Mouse (Mus musculus): Measurements from ENCODE around the gene Kdm6a. TPM values are rescaled to one million over a fixed set of nuclear protein-coding genes. Genes with fewer than 3 reads are reported as not detected.

Kdm6a gene
- 19.4 and 21.0 TPM in 2 replicates for polyA plus RNA-seq (2015; fragmentation: Nextera tagmentation; extraction: Ambion mirVana)

DNA sequence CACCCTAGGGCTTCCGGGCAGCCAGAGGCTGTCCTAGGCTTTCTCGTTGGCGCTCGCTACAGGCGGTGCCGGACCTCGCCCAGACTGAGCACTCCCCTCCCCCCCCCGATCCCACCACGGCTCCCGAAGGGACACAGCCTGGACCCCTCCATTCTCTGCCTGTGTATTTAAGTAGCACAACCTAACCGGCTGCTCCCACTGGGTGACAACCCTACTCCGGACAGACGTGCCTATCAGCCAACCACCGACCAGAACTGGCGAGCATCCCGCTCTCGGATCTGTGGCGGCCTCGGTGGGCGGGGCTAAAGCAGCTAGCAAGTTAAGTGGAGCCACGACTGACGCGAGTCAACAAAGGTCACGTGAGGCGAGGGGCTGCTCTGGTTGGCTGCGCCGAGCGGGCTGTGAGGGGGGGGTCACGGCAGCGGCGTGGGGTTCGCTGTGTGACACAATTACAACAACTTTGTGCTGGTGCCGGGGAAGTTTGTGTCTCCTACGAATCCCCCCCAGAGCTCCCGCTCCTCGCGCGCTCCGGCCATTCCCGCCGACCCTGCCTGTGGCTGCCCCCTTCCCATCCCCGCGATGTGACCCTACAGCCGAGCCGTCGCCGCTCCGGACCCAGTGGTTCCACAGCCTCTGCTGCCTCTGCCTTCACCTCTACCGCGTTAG, at the start of gene Kdm6a:
TSS of gene Kdm6a (plus strand) at position 384 of the 666 bp plus-strand sequence.
- peak within 1 kb of the TSS; percentile 78 for H3K4me3 ChIP-seq

DNA sequence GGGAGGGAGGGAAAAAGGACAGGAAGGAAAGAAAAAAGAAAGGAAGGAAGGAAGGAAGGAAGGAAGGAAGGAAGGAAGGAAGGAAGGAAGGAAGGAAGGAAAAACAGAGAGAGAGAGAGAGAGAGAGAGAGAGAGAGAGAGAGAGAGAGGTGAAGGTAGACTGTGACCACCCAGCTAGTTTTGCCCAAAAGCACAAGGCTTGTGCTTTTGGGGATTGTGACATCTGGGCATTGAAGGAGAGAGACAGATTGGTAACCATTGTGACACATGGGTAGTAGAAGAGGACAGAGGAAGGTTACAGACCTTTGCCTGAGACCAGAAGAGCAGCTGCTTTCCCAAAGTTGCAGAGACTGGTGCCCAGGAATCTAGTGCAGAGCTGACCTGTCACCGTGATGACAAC, 16.8 kb upstream of the Kdm6a start, which contains the start of gene Dusp21:
TSS of gene Dusp21 (plus strand) at position 301 of the 400 bp plus-strand sequence.
- 100% methylated on average over 1 of the region's 1 CpGs for WGBS
- no peak within 1 kb of the TSS for H3K4me3 ChIP-seq
- no peaks in the 10 kb centered on the region for H3K4me1 ChIP-seq
- H3K27ac ChIP-seq: no peak within 1 kb of the TSS
- H3K36me3 ChIP-seq (ENCODE audit: poor library complexity, severe bottlenecking): no peaks in the 10 kb centered on the region
- H3K9me3 ChIP-seq (replicated peaks): no peaks in the 10 kb centered on the region
- no peak within 1 kb of the TSS for H3K4me2 ChIP-seq
- H3K27me3 ChIP-seq: no peaks in the 10 kb centered on the region
- ATAC-seq: no peak
- no peak within 1 kb of the TSS for H3K9ac ChIP-seq

More for the DNA sequence above, at the start of gene Kdm6a:
- no peaks in the 10 kb centered on the region for H3K36me3 ChIP-seq (ENCODE audit: poor library complexity, severe bottlenecking)
- WGBS: 0% methylated on average over 50 of the region's 50 CpGs
- H3K9me3 ChIP-seq (replicated peaks): no peaks in the 10 kb centered on the region
- ATAC-seq: peak; percentile 99
- peak within 1 kb of the TSS; percentile 96 for H3K27ac ChIP-seq
- H3K4me2 ChIP-seq: peak within 1 kb of the TSS; percentile 64
- H3K27me3 ChIP-seq: no peaks in the 10 kb centered on the region
- H3K4me1 ChIP-seq: no peaks in the 10 kb centered on the region
- H3K9ac ChIP-seq: peak within 1 kb of the TSS; percentile 91

DNA sequence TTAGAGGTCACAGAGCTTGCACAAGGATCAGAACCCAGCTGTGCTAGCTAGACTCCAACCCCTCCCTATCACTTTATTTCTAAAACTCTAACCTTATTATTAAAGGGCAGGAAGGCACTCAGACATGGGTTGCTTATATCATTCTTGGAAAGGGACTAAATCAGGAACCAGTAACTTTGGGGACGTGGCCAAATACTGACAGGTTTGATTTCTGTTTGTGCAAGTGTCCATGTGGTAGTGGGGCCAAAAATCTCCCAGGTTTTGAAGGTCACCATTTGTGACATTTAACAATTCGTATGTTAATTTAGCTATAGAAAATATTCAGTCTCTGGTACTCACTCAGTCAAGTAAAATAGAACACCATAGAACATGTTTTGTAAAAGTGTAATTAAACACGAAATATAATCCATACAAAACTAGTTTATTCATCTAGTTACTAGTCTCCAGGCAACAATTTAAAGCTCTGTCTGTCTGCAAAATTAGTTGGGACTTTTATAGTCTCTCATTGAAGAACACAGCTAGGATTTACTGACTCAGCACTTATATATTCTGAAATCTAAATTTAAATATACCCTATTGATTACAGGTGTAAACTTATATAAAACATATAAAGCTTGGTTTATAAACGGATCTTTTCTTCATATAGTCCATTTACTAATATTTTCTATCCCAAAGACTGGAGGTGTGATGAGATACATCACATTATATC, 1.5 kb upstream of the Kdm6a start:
- no peak overlapping the region for H3K27ac ChIP-seq
- H3K27me3 ChIP-seq: no peaks in the 10 kb centered on the region
- WGBS: 56% methylated on average over 4 of the region's 4 CpGs
- peak overlapping the region; percentile 63; the same call in 1 of the 2 replicates for H3K4me2 ChIP-seq
- no peak overlapping the region for H3K4me3 ChIP-seq
- no peak overlapping the region for H3K9ac ChIP-seq
- no peaks in the 10 kb centered on the region for H3K36me3 ChIP-seq (ENCODE audit: poor library complexity, severe bottlenecking)
- ATAC-seq: no peak
- H3K4me1 ChIP-seq: no peaks in the 10 kb centered on the region
- no peaks in the 10 kb centered on the region for H3K9me3 ChIP-seq (replicated peaks)

DNA sequence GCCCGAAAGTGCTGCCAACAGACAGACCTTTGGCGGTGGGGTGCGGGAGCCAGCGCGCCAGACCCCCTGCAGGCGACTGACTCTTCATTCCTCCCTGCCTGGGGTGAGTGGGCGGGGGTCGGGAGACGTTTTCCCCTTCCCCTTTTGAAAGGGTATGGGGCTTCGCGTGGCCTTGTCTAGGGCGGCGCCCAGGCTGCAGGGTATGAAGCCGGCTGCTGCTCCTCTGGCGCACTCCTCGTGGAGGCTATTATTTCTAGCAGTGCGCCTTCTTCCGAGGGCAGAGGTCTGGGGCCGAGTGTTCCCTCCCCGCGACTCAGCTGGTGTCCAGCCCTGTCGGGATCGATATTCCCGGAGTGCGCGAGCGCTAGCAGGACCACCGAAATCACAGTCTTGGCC, 581 bp upstream of the Kdm6a start:
- H3K27ac ChIP-seq: peak overlapping the region; percentile 92
- H3K36me3 ChIP-seq (ENCODE audit: poor library complexity, severe bottlenecking): no peaks in the 10 kb centered on the region
- WGBS: under 1% methylated on average over 23 of the region's 28 CpGs
- H3K4me1 ChIP-seq: no peaks in the 10 kb centered on the region
- no peaks in the 10 kb centered on the region for H3K9me3 ChIP-seq (replicated peaks)
- peak; percentile 65 for ATAC-seq
- H3K27me3 ChIP-seq: no peaks in the 10 kb centered on the region
- peak overlapping the region; percentile 78 for H3K4me3 ChIP-seq
- H3K4me2 ChIP-seq: peak overlapping the region; percentile 63
- H3K9ac ChIP-seq: peak overlapping the region; percentile 75

DNA sequence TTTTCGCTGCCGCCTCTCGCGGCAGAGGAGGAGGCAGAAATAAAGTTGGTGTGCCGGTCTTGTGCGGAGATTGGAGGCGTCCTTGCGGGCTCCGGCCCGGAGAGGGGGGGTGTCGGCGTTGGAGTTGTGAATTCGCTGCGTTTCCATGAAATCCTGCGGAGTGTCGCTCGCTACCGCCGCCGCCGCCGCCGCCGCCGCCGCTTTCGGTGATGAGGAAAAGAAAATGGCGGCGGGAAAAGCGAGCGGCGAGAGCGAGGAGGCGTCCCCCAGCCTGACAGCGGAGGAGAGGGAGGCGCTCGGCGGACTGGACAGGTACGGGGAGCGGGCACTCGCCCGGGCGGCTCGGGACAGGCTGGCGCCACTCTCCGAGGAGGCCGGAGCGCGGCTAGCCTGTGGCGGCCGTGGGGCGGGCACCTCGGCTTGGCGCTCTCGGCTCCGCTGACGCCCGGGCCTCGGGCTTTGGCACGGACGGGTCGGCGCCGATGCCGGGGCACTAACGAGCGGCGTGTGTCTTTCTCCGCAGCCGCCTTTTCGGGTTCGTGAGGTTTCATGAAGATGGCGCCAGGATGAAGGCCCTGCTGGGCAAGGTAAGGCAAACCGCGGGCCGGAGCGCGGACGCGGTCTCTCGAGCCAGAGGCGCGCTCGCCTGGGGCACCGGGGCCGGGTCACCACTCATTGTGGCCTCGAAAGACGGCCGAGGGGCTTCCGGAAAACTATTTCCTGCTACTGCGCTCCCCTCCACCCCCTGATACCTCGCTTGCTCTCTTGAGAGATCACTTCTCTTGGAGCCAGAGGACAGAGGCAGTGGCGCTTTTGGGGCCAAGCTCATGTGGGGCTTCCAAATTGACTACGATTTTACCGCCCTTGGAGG, 721 bp downstream of the Kdm6a start:
- Histone ChIP-seq H3K9ac (peak overlapping the region; percentile 91), H3K9me3 (replicated peaks) (no peaks in the 10 kb centered on the region), H3K4me2 (peak overlapping the region; percentile 64), H3K27me3 (no peaks in the 10 kb centered on the region), H3K4me1 (no peaks in the 10 kb centered on the region), H3K4me3 (peak overlapping the region; percentile 78), H3K36me3 (ENCODE audit: poor library complexity, severe bottlenecking) (no peaks in the 10 kb centered on the region), H3K27ac (peak overlapping the region; percentile 96)
- 0% methylated on average over 65 of the region's 95 CpGs for WGBS
- ATAC-seq: peak; percentile 44

DNA sequence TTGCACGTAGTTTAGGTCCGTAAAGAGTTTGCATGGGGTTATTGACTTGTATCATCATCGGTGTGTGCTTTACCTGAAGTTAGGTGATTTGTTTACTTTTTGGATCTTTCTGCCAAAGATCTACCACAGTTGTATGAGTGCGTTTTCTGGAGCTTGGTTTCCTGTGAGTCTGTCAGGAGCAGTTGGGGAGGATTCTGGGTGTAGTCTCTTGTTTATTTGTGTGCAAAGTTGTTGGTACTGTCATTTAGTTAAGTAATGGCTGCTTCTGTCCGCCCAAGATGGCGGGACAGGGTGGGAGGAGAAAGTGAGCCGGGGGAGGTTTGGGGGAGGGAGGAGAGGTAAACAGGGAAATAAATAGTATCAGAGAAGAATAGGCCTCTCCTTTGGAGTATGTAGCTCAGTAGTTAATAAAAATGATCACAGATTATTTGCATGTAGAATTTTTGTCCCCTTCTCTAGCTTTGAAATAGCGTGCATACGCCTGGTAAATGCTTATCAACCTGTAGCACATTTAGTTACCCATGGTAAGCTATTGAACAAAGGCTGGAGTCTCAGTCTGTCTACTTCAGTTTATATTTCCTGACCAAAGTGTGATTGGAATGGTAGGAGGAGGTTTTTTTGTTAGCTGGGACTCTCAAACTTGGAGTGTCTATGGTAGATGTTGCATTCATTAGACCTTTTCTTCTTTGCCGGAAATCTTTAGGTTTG, 1.7 kb downstream of the Kdm6a start:
- Histone ChIP-seq H3K27ac (peak overlapping the region; percentile 96), H3K36me3 (ENCODE audit: poor library complexity, severe bottlenecking) (no peaks in the 10 kb centered on the region), H3K9ac (peak overlapping the region; percentile 91), H3K4me2 (peak overlapping the region; percentile 64), H3K4me1 (no peaks in the 10 kb centered on the region), H3K27me3 (no peaks in the 10 kb centered on the region), H3K9me3 (replicated peaks) (no peaks in the 10 kb centered on the region), H3K4me3 (peak overlapping the region; percentile 78)
- ATAC-seq: no peak
- WGBS: under 1% methylated on average over 10 of the region's 10 CpGs

DNA sequence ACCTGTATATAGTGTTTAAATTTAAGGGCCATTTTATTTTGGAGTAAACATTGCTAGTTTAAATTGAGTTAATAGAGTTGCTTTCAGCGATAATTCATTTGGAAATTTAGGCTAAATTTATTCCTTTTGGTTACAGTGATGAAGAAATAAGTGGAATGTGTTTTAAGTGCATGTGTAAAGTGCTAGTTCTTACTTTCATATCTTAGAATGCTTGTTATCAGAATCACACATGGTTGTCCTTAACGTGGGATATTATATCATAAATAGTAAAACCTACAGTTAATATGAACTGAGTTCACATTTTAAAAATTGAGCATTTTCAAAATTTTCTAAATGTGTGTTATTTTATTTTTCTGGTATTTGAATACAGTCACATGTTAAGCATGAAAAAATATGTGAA, 2.7 kb downstream of the Kdm6a start:
- Histone ChIP-seq H3K4me1 (no peaks in the 10 kb centered on the region), H3K27me3 (no peaks in the 10 kb centered on the region), H3K4me2 (no peak overlapping the region), H3K27ac (no peak overlapping the region), H3K9ac (no peak overlapping the region), H3K4me3 (peak overlapping the region; percentile 78; the same call in 1 of the 2 replicates), H3K36me3 (ENCODE audit: poor library complexity, severe bottlenecking) (no peaks in the 10 kb centered on the region), H3K9me3 (replicated peaks) (no peaks in the 10 kb centered on the region)
- 84% methylated on average over 2 of the region's 2 CpGs for WGBS
- no peak for ATAC-seq

DNA sequence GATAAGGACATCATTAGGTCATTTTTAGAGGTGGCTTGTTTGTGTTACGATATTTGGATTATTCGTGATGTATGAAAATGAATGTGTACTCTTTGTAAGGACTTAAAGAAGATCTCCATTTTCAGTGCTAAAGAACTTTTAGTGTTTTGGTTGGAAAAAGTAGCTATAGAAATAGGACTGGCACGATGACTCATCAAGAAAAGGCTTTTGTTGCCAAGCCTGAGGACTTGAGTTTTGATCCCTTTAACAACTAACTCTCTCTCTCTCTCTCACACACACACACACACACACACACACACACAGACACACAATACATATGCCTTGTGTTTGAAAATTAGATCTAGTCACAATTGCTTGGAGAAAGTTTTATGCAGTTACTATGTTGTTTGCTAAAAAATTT, 4.6 kb downstream of the Kdm6a start:
- ATAC-seq: no peak
- H3K27me3 ChIP-seq: no peaks in the 10 kb centered on the region
- no peaks in the 10 kb centered on the region for H3K36me3 ChIP-seq (ENCODE audit: poor library complexity, severe bottlenecking)
- H3K27ac ChIP-seq: no peak overlapping the region
- 76% methylated on average over 3 of the region's 3 CpGs for WGBS
- H3K4me1 ChIP-seq: no peaks in the 10 kb centered on the region
- no peak overlapping the region for H3K9ac ChIP-seq
- no peak overlapping the region for H3K4me3 ChIP-seq
- no peak overlapping the region for H3K4me2 ChIP-seq
- H3K9me3 ChIP-seq (replicated peaks): no peaks in the 10 kb centered on the region

DNA sequence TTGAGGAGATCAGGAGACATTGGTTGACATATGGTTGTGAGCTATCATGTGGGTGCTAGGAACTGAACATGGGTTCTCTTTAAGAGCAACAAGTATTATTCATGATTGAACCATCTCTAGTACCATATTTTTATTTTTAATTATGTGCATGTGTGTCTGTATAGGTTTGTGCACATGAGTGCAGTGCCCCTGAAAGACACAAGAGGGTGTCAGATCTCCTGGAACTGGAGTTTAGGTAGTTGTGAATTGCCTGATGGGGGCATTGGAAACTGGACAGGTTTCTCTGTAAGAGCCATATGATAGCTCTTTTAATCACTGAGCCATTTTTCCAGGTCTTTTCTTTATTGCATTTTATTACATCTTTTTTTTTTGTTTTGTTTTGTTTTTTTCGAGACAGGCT, 6.6 kb downstream of the Kdm6a start:
- Histone ChIP-seq H3K27me3 (no peaks in the 10 kb centered on the region), H3K4me2 (no peak overlapping the region), H3K4me3 (no peak overlapping the region), H3K27ac (no peak overlapping the region), H3K4me1 (no peaks in the 10 kb centered on the region), H3K36me3 (ENCODE audit: poor library complexity, severe bottlenecking) (no peaks in the 10 kb centered on the region), H3K9ac (no peak overlapping the region), H3K9me3 (replicated peaks) (no peaks in the 10 kb centered on the region)
- no peak for ATAC-seq
- 82% methylated on average over 1 of the region's 1 CpGs for WGBS

DNA sequence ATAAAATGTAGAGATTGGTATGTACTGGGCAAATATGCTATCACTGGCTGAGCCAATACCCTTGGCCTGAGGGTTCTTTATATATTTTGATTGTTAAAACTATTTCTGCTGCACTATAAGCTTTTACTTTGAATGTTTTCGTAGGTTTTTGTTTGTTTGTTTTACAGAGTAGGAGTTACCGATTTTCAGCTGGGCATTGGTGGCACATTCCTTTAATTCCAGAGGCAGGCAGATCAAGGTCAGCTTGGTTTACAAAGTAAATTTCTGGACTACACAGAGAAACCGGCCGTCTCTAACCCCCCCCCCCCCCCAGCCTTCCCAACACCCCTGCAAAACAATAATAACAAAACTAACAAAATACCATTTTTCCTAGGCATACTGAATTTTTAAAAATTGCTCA, 12.5 kb downstream of the Kdm6a start:
- no peak overlapping the region for H3K27ac ChIP-seq
- no peak overlapping the region for H3K4me2 ChIP-seq
- H3K9ac ChIP-seq: no peak overlapping the region
- ATAC-seq: no peak
- H3K36me3 ChIP-seq (ENCODE audit: poor library complexity, severe bottlenecking): no peaks in the 10 kb centered on the region
- no peaks in the 10 kb centered on the region for H3K27me3 ChIP-seq
- no peaks in the 10 kb centered on the region for H3K4me1 ChIP-seq
- no peak overlapping the region for H3K4me3 ChIP-seq
- 86% methylated on average over 4 of the region's 4 CpGs for WGBS
- H3K9me3 ChIP-seq (replicated peaks): no peaks in the 10 kb centered on the region

DNA sequence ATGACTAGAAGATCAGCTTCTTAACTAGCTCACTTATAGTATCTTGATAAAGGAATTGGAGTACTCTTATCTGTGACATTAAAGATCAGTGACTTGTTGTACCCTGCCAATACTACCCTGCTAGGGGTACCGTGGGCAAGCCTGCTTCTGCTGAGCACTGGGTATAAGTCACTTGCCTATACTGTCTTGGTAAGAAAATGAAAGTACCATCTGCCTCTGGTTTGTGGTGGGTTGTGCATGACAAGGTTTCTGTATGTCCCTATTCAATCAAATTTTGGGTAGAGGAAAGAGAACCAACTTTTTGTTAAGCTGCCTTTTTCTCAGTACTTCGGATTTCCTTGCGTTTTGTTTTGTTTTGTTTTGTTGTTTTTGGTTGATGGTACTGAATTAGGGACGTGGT, 15.4 kb downstream of the Kdm6a start:
- no peaks in the 10 kb centered on the region for H3K9me3 ChIP-seq (replicated peaks)
- no peaks in the 10 kb centered on the region for H3K27me3 ChIP-seq
- H3K4me2 ChIP-seq: no peak overlapping the region
- H3K36me3 ChIP-seq (ENCODE audit: poor library complexity, severe bottlenecking): no peaks in the 10 kb centered on the region
- H3K4me3 ChIP-seq: no peak overlapping the region
- H3K9ac ChIP-seq: no peak overlapping the region
- ATAC-seq: no peak
- 83% methylated on average over 4 of the region's 4 CpGs for WGBS
- no peak overlapping the region for H3K27ac ChIP-seq
- H3K4me1 ChIP-seq: no peaks in the 10 kb centered on the region
